Mouse (Mus musculus) retina, postnatal 1 day (tissue): Measurements from ENCODE around the gene Ptpn11.
A peak's percentile ranks its signal among the peaks of the same experiment; 100 is the strongest.
"Not testable (repeated sequence)": the region's sequence is repeated elsewhere in the genome, so short reads cannot be mapped to it uniquely, and the experiment has no call there.

ENCODE experiments used
- DNase-seq: peaks from one replicate; pipeline ENCODE4 v3.0.0-alpha.2; 2012

Gene Ptpn11

DNA sequence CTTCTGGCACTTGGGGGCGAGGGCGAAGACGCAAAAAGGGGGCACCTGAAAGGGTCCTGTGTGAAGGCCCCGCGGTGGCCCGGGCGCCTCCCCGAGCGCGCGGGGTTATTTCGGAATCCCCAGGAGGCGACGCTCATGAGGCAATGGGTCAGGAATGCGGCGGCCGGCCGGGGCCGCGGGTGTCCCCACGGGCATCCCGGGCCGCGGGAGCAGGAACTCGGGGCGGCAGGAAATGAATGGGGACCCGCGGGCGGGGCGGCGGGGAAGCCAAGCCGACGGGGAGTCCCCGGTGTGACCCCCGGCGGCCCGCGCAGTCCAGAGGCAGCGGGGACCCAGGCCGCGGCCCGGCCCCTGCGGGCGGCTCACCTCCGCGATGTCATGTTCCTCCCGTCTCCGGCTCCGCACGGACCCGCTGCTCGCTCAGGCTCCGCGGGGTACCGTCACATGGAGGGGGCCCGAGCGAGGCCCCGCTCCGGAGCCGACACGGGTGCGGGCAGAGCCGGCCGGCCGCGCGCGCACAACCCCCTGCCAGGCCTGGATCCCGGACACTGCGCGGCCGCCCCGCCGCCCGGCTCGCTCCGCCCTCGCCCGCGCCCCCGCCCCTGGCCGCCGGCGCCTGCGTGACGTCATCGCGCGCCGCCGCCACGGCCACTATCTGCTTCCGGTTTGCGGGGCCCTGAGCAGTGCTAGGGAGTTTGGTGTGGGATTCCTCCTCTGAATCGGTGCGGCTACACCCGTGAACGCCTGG lies at the start of gene Ptpn11:
TSS of gene Ptpn11 (minus strand) at position 562 of the 748 bp plus-strand sequence.
- peak; percentile 91 for DNase-seq

DNA sequence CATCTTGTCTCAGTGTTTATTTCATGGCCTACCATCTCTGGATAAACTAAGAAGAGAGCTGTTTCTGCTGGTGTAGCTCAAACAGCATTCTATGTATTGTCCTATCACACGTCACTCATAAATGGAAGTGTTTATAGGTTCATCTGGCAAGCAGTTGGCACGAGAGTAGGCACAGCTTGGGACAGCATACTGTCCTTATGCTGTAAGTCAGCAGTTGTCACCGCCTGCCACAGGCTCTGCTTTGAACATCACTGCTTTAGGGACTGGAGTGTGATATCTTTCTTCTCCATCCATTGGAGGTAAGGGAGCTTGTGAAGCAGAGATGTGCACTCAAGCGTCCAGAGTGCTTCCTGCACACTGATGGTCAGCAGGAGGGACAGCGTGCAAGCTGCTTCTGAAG lies 48.6 kb upstream of the Ptpn11 start:
- no peak for DNase-seq

DNA sequence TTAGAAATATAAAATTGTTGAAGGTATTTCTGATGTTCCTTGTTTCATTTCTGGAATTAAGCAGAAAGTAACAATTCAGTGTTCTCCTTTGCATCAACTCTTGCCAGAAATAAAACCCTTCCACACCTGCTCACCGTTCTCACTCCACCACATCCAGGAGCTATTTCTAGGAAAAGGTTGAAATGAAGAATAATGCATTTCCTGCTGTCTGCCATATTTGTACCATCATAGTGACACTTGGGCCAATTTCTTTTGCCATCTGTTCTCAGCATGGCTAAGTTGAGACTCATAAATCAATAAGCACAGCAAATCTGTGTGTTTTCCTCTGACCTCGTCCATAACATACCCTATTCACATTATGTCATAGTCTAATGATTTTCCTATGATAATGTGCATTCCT lies 47.0 kb upstream of the Ptpn11 start:
- no peak for DNase-seq

DNA sequence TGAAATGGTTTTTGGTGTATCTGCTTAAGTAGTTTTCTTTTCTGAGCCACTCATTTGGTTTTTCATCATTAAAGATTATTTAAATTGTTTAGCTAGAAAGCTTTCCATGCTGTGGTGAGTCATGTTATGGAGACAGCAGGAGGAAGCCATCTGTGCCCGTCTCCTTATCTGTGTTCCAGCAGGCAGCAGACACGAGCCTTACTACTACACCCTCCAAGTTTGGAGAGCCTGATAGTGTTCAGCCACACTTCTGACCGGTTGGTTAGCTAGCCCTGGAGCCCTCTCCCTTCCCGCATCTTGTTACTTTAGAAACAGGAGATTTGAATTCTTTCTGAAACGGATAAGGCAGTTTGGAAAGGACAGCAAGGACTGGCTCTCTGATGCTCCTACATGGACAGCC lies 45.0 kb upstream of the Ptpn11 start:
- no peak for DNase-seq

- DNase-seq = no peak
Observed at GRCm38 (mm10) chr5:121233726-121234125, 42.5 kb upstream of the Ptpn11 start.

DNA sequence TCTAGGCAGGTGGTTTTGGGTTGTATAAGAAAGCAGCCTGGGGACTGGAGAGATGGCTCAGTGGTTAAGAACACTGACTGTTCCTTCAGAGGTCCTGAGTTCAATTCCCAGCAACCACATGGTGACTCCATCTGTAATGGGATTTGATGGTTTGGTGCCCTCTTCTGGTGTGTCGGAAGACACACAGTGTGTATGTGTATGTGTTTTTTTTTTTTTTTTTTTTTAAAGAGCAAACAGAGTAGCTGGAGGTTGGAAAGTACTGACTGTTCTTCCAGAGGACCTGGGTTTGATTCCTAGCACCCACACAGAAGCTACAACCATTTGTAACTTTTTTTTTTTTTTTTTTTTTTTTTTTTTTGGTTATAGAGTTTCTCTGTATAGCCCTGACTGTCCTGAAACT lies 41.6 kb upstream of the Ptpn11 start:
- no peak for DNase-seq

DNA sequence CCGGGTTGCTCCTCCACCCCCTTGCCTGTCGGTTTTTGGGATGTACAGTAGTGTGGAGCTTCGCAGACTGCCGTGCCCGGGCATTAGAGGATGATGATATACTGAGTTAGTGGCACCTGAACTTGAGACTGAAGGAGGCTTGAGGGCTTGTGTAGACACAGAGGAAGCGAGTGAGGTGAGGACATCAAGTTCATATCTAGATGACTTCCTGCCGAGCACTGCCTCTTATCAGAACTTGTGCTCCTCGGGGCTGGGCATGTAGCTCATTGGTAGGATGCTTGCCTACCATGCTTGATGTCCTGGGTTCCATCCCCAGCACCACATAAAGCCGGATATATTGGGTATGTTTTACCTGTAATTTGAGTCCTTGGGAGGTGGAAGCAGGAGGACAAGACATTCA lies 39.6 kb upstream of the Ptpn11 start:
- no peak for DNase-seq

GRCm38 (mm10) chr5:121229182-121229581 lies 38.0 kb upstream of the Ptpn11 start:
- DNase-seq = no peak

- DNase-seq = not testable (repeated sequence)
Observed at GRCm38 (mm10) chr5:121227330-121227729, 36.1 kb upstream of the Ptpn11 start.

DNA sequence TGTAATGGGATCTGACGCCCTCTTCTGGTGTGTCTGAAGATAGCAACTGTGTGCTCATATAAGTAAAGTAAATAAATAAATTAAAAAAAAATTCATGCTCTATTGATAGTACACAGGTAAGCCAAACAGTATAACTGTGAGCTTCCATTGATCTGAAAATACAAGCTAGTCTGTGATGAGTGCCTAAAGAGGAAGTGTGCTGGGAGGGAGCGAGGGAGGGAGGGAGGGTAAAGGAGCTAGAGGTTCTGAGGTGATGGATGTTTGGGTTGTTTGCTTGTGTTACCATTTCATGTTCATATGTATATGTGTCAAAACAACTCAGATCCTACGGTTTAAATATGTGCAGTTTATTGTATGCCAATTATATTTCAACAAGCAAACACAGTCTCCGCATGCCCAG lies 35.6 kb upstream of the Ptpn11 start:
- DNase-seq = no peak

- no peak for DNase-seq
Observed at GRCm38 (mm10) chr5:121226406-121226805, 35.2 kb upstream of the Ptpn11 start.

DNA sequence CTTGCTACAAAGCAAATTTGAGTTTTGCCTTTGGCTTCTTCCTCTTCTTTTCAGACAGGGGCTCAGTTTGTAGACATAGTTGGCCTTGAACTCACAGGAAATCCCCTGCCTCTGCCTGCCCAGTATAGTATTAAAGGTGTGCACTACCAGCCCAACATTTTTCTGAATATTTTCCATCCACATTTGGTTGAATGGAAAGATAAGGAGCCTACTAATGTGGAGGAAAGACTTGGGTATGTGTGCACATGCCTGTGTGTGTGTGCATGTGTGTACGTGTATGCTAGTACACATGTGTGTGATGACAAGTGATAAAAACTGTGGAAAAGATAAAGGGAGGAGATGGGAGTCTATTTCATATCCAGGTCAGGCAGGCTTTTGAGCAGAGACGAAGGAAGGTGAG lies 34.7 kb upstream of the Ptpn11 start:
- no peak for DNase-seq

DNA sequence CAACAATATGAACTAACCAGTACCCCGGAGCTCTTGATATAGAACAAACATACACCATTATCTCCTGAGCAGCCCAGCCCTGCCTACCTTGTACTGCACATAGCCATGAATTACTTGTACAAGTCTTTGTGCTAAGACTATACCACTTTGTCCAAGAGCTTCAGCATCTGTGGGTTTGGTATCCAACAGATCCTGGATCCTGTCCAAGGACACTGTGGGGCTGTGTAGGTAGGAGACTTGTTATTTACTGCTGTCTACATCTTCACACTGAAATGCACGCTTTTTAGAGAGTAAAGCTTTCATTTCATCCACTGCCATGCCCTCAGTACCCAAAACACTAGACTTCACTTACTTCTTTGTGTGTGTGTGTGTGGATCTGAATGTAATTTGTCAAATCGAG lies 33.7 kb upstream of the Ptpn11 start:
- no peak for DNase-seq

DNA sequence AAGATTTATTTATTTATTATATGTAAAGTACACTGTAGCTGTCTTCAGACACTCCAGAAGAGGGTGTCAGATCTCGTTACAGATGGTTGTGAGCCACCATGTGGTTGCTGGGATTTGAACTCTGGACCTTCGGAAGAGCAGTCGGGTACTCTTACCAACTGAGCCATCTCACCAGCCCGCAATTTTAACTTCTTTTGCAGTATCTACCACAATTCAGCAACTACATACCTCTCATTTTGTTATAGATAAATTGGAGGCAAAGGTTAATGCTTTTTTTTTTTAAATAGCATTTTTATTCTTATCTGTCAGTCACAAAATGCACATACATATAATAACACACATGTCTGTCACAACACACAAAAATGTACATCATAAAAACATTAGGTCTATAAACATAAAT lies 32.8 kb upstream of the Ptpn11 start:
- not testable (repeated sequence) for DNase-seq

- no peak for DNase-seq
Observed at GRCm38 (mm10) chr5:121221328-121221850, 30.2 kb upstream of the Ptpn11 start.

GRCm38 (mm10) chr5:121220732-121221301 lies 29.6 kb upstream of the Ptpn11 start:
- DNase-seq = peak; percentile 60

- peak; percentile 96 for DNase-seq
Observed at GRCm38 (mm10) chr5:121219980-121220731, 29.0 kb upstream of the Ptpn11 start, which contains the start of gene Hectd4. Hectd4 (plus strand) TSS chr5:121220219.

DNA sequence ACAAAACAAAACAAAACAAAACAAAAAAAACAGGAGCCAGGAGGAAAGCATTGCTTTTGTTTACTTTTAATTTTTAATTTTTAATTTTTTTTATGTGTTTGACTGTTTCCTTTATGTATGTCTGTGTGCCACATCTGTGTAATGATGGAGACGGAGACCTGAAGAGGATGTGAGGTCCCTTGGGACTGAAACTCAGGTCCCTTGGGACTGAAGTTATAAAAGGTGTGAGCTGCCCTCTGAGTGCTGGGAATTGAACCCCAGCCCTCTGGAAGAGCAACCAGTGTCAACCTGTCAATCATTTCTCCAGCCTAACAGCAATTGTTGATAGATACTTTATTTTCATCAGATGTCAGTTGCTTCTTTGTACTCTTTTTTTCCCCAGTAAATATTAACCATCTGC lies 28.0 kb upstream of the Ptpn11 start:
- DNase-seq = no peak

DNA sequence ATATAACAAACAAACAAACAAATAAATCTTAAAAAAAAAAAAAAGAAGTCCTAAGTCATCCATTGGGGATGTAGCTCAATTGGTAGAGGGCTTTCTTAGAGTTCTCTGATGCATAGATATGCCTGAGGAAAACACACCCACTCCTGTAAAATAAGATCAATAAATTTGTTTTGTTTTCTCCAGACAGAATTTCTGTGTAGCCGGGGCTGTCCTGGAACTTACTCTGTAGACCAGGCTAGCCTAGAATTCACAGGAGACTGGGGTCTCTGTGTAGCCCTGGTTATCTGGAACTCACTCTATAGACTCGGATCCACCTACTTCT lies 26.1 kb upstream of the Ptpn11 start:
- no peak for DNase-seq

GRCm38 (mm10) chr5:121216584-121217312 lies 25.6 kb upstream of the Ptpn11 start:
- DNase-seq = not testable (repeated sequence)

- no peak for DNase-seq
Observed at GRCm38 (mm10) chr5:121216126-121216446, 24.9 kb upstream of the Ptpn11 start.

GRCm38 (mm10) chr5:121215380-121216125 lies 24.4 kb upstream of the Ptpn11 start:
- peak; percentile 80 for DNase-seq

GRCm38 (mm10) chr5:121214707-121215106 lies 23.5 kb upstream of the Ptpn11 start:
- DNase-seq = no peak
